Mouse (Mus musculus): Measurements from ENCODE around the gene Focad. TPM values are rescaled to one million over a fixed set of nuclear protein-coding genes. Genes with fewer than 3 reads are reported as not detected.

Gene Focad
- polyA plus RNA-seq, 1 experiment from 2014 or later: 8.6 TPM

DNA sequence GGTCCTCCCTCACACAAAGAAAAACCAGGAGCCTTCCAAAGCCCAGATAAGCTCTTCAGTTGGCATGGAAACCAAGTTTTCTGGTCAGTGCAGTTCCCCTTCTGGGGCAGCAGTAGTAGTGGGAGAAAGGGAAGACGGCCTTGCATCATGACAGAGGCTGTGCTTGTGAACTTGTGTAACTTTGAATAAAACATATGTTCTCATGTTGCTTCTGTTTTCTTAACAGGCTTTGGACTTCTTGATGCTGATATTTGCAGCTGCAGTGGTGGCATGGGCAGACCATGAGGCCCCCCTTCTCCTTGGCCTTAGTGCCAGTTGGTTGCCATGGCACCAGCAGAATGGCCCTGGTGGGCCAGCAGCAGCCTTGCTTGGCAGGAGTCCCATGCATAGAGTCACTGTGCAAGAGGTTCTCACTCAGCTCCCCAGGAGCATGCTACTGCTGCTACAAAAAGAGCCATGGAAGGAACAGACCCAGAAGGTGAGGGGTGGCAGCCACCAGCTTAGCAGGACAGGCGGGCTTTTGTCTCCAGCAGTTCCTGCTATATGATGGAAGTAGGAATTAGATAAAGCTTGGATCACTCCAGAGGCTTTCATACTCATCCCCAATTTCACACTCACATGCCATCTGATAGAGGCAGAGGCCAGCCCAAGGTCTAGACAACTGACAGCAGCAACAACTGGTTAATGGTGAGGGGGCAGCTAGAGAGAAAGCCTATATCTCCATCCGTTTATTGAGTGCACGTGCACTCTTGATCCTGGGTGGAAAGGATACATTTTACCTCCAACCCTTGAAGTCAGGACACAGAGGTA, 312.7 kb downstream of the Focad start:
- 73% methylated on average over 4 of the region's 4 CpGs for WGBS
- Histone ChIP-seq H3K27me3 (replicated peaks) (no peaks in the 10 kb centered on the region), H3K4me1 (peaks cover 8% of the 10 kb centered on the region), H3K4me3 (no peak overlapping the region), H3K36me3 (peaks cover 8% of the 10 kb centered on the region; the same call in 1 of the 2 replicates), H3K9me3 (no peaks in the 10 kb centered on the region), H3K27ac (replicated peaks) (no peak overlapping the region), H3K9ac (no peak overlapping the region), H3K4me2 (no peak overlapping the region)
- ATAC-seq (ENCODE audit: extremely low read depth, insufficient number of reproducible peaks, low FRiP score, low TSS enrichment): no peak

DNA sequence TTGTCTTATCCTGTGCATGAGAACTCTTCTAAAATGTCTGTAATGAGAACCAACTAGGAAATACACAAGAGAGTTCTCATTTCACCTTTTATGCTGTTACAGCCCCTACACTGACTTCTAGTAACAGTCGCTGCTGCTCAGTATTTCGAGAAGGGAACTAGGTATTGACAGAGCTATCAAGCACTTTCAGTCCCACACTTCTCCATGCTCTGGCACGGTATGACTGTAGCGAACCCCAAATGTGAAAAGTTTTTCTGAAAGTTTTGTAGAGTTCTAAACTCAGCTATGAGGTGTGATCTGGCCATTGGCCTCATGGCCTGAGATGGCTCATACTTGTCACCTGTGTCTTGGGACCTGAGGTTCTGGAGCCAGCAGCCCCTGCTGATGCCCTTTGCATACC, 314.9 kb downstream of the Focad start:
- Histone ChIP-seq H3K9me3 (no peaks in the 10 kb centered on the region), H3K27me3 (replicated peaks) (no peaks in the 10 kb centered on the region), H3K9ac (no peak overlapping the region), H3K4me3 (no peak overlapping the region), H3K4me1 (peaks cover 8% of the 10 kb centered on the region), H3K36me3 (peaks cover 17% of the 10 kb centered on the region; the same call in 1 of the 2 replicates), H3K4me2 (no peak overlapping the region), H3K27ac (replicated peaks) (no peak overlapping the region)
- no peak for ATAC-seq (ENCODE audit: extremely low read depth, insufficient number of reproducible peaks, low FRiP score, low TSS enrichment)
- WGBS: 88% methylated on average over 4 of the region's 4 CpGs

DNA sequence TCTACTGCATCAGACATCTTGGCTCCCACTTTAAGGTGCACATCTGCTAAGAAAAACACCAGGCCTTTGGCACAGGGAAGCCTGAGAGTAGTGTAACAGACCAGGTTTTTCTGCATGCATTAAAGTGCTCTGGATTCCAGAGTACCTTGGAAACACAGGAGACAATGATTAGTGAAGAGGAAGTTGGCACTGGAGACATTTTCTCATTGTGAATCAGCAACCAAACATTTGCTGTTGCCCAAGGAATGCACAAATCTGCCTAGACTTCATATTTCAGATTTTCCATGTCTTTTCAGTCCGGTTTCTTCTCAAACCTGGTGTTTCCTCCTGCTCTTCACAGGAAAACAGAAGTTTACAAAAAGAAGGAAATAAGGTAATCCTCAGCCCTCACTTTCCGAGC, 317.9 kb downstream of the Focad start:
- no peaks in the 10 kb centered on the region for H3K27me3 ChIP-seq (replicated peaks)
- WGBS: 69% methylated on average over 2 of the region's 2 CpGs
- peaks cover 17% of the 10 kb centered on the region; the same call in 1 of the 2 replicates for H3K36me3 ChIP-seq
- H3K4me1 ChIP-seq: peaks cover 9% of the 10 kb centered on the region
- no peak overlapping the region for H3K4me3 ChIP-seq
- no peak overlapping the region for H3K27ac ChIP-seq (replicated peaks)
- H3K9ac ChIP-seq: no peak overlapping the region
- H3K4me2 ChIP-seq: no peak overlapping the region
- H3K9me3 ChIP-seq: no peaks in the 10 kb centered on the region
- no peak for ATAC-seq (ENCODE audit: extremely low read depth, insufficient number of reproducible peaks, low FRiP score, low TSS enrichment)

DNA sequence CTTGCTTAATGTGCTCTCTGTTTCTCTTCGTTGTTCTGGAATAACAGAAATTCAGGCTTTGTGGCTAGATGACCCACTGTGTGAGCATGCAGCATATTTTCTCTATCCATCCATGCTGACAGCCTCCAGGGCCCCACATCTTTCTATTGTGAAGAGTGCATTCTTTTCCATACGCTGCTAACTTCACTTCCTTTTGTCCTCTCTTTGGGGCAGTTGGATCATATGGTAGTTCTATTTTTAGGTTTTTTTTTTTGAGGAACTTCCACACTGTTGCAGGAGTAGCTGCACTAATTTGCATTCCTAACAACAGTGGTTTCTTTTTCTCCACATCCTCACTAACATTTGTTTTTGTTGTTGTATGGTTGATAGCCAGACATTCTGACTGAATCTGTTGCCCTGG, 320.6 kb downstream of the Focad start:
- peak overlapping the region; percentile 43 for H3K27ac ChIP-seq (replicated peaks)
- no peak overlapping the region for H3K4me2 ChIP-seq
- H3K9me3 ChIP-seq: no peaks in the 10 kb centered on the region
- 25% methylated on average over 2 of the region's 2 CpGs for WGBS
- no peak overlapping the region for H3K9ac ChIP-seq
- peaks cover 8% of the 10 kb centered on the region for H3K4me1 ChIP-seq
- H3K36me3 ChIP-seq: peaks cover 17% of the 10 kb centered on the region; the same call in 1 of the 2 replicates
- no peak for ATAC-seq (ENCODE audit: extremely low read depth, insufficient number of reproducible peaks, low FRiP score, low TSS enrichment)
- H3K27me3 ChIP-seq (replicated peaks): no peaks in the 10 kb centered on the region
- H3K4me3 ChIP-seq: no peak overlapping the region

DNA sequence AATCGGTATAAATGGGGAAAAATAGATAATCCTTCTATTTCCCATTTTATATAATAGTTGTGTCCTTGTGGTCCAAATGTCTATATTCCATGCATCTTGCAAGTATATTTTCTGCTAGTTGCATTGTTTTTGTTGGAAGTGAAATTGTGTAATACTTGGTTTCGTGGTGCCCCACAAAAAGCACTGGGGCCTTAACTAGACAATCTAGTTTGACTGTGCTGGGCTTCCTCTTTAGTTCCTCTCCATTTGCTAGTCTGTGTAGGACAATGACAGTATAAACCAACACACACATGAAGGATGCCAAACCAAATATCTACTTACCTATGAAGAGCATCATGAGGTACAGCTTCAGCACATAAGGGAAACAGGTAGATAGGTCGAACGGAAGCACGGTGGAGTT, 324.9 kb downstream of the Focad start:
- Histone ChIP-seq H3K36me3 (no peaks in the 10 kb centered on the region), H3K9ac (no peak overlapping the region), H3K9me3 (no peaks in the 10 kb centered on the region), H3K4me1 (peaks cover 8% of the 10 kb centered on the region), H3K27ac (replicated peaks) (no peak overlapping the region), H3K27me3 (replicated peaks) (no peaks in the 10 kb centered on the region), H3K4me3 (no peak overlapping the region), H3K4me2 (no peak overlapping the region)
- ATAC-seq (ENCODE audit: extremely low read depth, insufficient number of reproducible peaks, low FRiP score, low TSS enrichment): no peak
- WGBS: 90% methylated on average over 5 of the region's 5 CpGs

DNA sequence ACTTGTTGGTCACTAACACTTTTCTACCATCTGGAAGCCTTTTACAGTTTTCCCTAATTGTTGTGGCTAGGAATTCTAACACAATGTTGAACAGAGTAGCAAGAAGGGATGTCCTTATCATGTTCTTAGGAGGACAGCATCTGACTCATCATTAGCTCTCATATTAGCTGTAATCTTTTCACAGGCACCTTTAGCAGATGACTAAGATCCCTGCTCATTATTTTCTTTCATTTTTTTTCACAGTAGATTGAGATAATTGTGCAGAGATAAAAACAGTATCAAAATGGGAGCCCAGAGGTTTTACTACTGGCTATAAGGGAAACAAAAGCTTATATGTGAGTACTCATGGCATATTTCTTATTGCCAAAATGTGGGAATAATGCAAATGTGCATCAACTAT, 330.1 kb downstream of the Focad start:
- no peak overlapping the region for H3K4me2 ChIP-seq
- no peak overlapping the region for H3K9ac ChIP-seq
- no peaks in the 10 kb centered on the region for H3K9me3 ChIP-seq
- ATAC-seq (ENCODE audit: extremely low read depth, insufficient number of reproducible peaks, low FRiP score, low TSS enrichment): no peak
- H3K4me3 ChIP-seq: no peak overlapping the region
- no peak overlapping the region for H3K27ac ChIP-seq (replicated peaks)
- no peaks in the 10 kb centered on the region for H3K36me3 ChIP-seq
- no peaks in the 10 kb centered on the region for H3K27me3 ChIP-seq (replicated peaks)
- H3K4me1 ChIP-seq: no peaks in the 10 kb centered on the region

DNA sequence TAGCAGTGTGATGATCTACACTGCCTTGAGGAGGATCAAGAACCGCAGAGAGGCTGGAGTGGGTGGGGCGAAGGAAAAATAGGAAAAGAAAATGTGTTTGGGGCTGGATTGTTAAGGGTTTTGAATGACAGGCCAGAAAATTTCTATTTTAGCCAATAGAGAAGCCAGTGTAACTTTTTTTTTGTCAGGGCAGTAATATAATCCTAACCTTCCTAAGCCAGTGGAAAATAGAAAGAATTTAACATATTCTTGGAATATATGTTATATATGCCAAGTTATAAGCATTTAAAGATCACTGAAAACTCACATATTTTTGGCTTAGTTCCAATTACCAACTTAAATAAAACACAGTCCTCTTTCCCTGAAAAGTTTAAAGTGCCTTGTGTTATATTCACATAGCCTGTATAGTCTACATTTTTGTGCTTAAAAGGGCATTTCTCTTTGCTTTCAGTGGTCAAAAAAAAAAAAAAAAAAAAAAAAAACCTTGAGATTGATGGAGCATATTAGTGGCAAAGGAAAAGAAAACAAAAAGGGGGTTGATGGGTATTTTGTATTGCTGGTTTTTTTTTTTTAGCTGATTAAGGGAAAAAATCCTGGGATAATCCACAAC, 333.3 kb downstream of the Focad start:
- WGBS: 84% methylated on average over 2 of the region's 2 CpGs
- Histone ChIP-seq H3K27ac (replicated peaks) (no peak overlapping the region), H3K4me2 (no peak overlapping the region), H3K9me3 (no peaks in the 10 kb centered on the region), H3K9ac (no peak overlapping the region), H3K27me3 (replicated peaks) (no peaks in the 10 kb centered on the region), H3K4me3 (no peak overlapping the region), H3K36me3 (no peaks in the 10 kb centered on the region), H3K4me1 (no peaks in the 10 kb centered on the region)
- ATAC-seq (ENCODE audit: extremely low read depth, insufficient number of reproducible peaks, low FRiP score, low TSS enrichment): no peak

DNA sequence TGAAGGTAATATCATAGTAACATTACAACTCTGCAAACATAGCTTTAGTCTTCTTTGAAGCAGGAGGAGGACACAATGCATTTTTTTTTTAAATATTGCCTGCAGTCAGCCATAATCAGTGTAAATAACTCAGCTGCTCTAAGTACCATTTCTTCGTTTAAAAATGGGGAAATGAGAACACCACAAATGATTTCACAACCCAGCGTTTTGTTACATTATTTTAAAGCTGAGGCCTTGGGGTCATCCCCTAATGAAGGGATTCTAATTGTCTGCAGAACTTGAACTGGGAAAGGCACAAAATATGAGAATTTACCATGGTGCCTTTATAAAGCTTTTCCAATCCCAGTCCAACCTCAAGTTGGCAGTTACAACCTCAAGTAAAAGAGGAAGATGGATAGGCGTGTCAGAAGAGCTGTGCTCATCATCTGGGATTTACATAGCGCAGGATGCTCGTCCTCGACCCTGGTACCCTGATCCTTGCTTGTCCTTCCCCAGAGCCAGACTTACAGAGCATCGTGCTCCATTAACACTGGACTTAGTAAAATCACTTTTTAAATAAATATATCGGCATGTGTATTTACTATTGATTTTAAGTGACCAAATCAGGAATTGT, 338.1 kb downstream of the Focad start:
- WGBS: 74% methylated on average over 8 of the region's 8 CpGs
- no peak for ATAC-seq (ENCODE audit: extremely low read depth, insufficient number of reproducible peaks, low FRiP score, low TSS enrichment)
- H3K9me3 ChIP-seq: no peaks in the 10 kb centered on the region
- H3K27ac ChIP-seq (replicated peaks): no peak overlapping the region
- H3K27me3 ChIP-seq (replicated peaks): no peaks in the 10 kb centered on the region
- H3K9ac ChIP-seq: no peak overlapping the region
- H3K4me2 ChIP-seq: no peak overlapping the region
- H3K4me3 ChIP-seq: no peak overlapping the region
- H3K36me3 ChIP-seq: no peaks in the 10 kb centered on the region
- 0 out of 2 replicates have a peak, but pooled peaks cover 2% of the 10 kb centered on the region for H3K4me1 ChIP-seq

DNA sequence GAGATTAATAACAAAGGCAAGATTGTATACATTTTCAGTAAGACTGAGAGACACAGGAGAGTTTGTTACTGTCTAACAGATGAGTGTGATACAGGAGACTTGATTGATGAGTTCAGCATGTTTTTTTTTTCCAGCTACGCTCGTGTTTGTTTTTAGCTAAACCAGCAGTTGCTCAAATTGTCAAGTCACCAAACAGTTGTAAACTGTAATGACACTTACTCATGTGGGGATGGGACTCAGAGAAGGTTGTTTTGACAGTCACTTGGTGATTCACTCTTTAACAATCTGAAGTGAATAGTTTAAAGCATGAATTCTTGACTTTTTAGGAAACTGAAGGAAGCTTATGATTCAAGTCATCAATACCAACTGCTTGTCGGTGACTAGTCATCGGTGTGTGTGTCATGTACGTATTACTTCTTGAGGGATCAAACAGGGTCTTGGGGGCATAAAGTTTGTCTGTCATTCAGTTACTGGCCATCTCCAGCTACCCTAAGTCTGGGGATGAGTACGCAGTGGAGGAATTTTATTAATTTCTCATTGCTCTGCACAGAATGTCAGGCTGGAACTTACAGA, 342.2 kb downstream of the Focad start:
- ATAC-seq (ENCODE audit: extremely low read depth, insufficient number of reproducible peaks, low FRiP score, low TSS enrichment): no peak
- Histone ChIP-seq H3K36me3 (no peaks in the 10 kb centered on the region), H3K4me3 (no peak overlapping the region), H3K9ac (no peak overlapping the region), H3K9me3 (no peaks in the 10 kb centered on the region), H3K27ac (replicated peaks) (no peak overlapping the region), H3K4me1 (peaks cover 28% of the 10 kb centered on the region), H3K4me2 (no peak overlapping the region), H3K27me3 (replicated peaks) (no peaks in the 10 kb centered on the region)
- 79% methylated on average over 6 of the region's 6 CpGs for WGBS

DNA sequence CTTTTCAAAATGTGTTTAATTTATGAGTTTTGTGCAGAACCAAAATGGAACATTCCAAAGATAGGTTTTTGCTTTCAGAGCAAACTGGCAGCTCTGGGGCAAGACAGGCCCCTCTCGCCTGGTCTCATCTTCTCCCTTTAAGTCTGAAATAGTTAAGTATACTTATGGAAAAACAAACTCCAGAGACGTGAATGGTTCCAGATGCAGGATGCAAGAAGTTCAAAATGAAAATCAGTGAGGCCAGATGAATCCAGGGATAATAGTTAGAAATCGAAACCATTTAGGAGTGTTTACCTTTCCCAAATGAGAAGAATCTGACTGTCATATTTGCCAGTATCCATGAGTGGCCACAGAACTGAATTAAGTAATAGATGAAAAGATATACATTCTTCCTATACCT, 342.7 kb downstream of the Focad start:
- 66% methylated on average over 3 of the region's 3 CpGs for WGBS

DNA sequence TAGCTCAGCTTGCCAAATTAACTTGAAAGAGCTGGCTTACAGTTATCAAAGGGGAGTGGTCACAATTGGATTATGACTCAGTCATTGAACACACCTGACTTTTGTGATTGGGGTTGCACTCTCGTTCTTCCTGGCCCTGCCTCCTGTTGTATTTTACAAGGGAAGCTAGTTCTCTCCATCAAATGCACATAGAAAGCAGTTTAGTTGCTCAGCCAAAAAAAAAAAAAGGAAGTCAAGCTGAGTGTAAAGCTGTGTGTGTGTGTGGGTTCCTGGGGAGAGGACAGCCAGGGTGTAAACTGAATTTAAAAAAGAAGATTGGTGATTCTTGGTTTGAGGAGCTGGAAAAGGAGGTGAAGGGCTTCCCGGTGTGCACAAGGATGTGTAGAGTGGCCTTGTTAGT, 343.5 kb downstream of the Focad start:
- H3K9ac ChIP-seq: no peak overlapping the region; the same call in 1 of the 2 replicates
- H3K27ac ChIP-seq (replicated peaks): no peak overlapping the region
- peak overlapping the region; percentile 51 for H3K4me3 ChIP-seq
- no peaks in the 10 kb centered on the region for H3K36me3 ChIP-seq
- no peaks in the 10 kb centered on the region for H3K27me3 ChIP-seq (replicated peaks)
- no peaks in the 10 kb centered on the region for H3K9me3 ChIP-seq
- 41% methylated on average over 2 of the region's 2 CpGs for WGBS
- peak overlapping the region; percentile 71 for H3K4me2 ChIP-seq
- H3K4me1 ChIP-seq: peaks cover 32% of the 10 kb centered on the region
- ATAC-seq (ENCODE audit: extremely low read depth, insufficient number of reproducible peaks, low FRiP score, low TSS enrichment): no peak

More for the DNA sequence above, 342.7 kb downstream of the Focad start:
- H3K4me2 ChIP-seq: no peak overlapping the region
- ATAC-seq (ENCODE audit: extremely low read depth, insufficient number of reproducible peaks, low FRiP score, low TSS enrichment): no peak
- no peaks in the 10 kb centered on the region for H3K27me3 ChIP-seq (replicated peaks)
- H3K9me3 ChIP-seq: no peaks in the 10 kb centered on the region
- no peak overlapping the region for H3K4me3 ChIP-seq
- peaks cover 32% of the 10 kb centered on the region for H3K4me1 ChIP-seq
- H3K9ac ChIP-seq: no peak overlapping the region
- no peaks in the 10 kb centered on the region for H3K36me3 ChIP-seq
- no peak overlapping the region for H3K27ac ChIP-seq (replicated peaks)
